Mouse (Mus musculus) bone marrow macrophage, adult 2 months (primary cell): ENCODE results near the gene Nav2. TPM values are rescaled to one million over a fixed set of nuclear protein-coding genes. Genes with fewer than 3 reads are reported as not detected.

Experiments used
- H3K27ac ChIP-seq: 2 replicates; pipeline ENCODE4 v1.5.1; 2012; ENCODE audit warnings: low read depth, low read length; ENCODE audit not compliant: insufficient read depth
- H3K4me1 ChIP-seq: 2 replicates; pipeline ENCODE4 v1.6.1; 2012; ENCODE audit warnings: low read length; ENCODE audit not compliant: control insufficient read depth, insufficient read depth
- H3K4me3 ChIP-seq: 2 replicates; pipeline ENCODE4 v1.5.1; 2012; ENCODE audit warnings: mild to moderate bottlenecking, low read length, moderate library complexity; ENCODE audit not compliant: insufficient read depth
- CTCF ChIP-seq: IDR thresholded peaks from 2 replicates; pipeline ENCODE4 v1.5.1; 2012; ENCODE audit warnings: low read depth, mild to moderate bottlenecking, low read length, moderate library complexity
- POLR2A ChIP-seq: IDR thresholded peaks from 2 replicates; pipeline ENCODE4 v1.6.1; 2012; ENCODE audit warnings: mild to moderate bottlenecking, low read depth, low read length, borderline replicate concordance
- polyA plus RNA-seq: library from polyadenylated mRNA; stranded (reverse); fragments of >200 nt; gene quantifications from 2 replicates; pipeline ENCODE4 v1.2.4, GENCODE M21; 2012; ENCODE audit not compliant: missing spikeins, insufficient read depth, insufficient read length

Gene Nav2
- polyA plus RNA-seq, 1 experiment = 22.2 TPM

DNA sequence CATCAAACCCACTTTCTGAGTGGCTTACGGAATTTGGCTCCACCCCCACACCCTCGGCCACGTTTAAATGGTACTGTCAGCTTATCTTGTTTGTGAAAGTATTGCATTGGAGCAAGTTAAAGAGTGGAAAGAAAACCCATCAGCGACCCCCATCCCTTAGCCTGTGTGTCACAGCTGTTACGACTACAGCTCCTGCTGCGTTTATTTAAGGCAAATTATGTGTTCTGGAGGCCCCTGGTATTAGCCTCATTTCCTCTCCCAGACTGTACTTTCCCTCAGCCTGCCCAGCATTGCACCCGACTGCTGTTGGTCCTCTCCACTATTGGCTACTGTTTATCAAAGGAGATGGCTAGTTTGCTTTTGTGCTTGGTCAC lies 569.4 kb downstream of the Nav2 start:
- no peak for TF ChIP-seq POLR2A
- no peak for TF ChIP-seq CTCF
- H3K27ac ChIP-seq = no peak overlapping the region
- no peak overlapping the region for H3K4me3 ChIP-seq
- no peaks in the 10 kb centered on the region for H3K4me1 ChIP-seq

DNA sequence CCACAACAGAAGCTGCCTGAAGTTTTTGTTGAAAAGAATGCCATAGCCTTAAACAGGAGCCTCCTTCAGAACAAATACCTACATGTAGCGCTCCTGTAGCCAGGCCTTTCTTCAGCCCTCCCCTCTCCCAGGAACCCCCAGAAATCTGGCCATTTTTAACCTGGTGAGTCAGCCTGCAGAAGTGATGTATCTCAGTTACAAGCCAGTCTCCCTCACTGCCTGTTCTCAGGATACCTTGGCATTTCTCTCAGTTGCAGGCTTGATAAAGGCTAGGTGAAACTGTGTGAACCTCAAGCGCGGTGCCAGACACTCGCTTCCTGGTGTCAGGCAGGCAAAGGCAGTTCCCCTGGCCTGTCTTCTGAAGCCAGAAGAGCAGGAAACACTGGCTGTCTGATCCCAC lies 570.4 kb downstream of the Nav2 start:
- Histone ChIP-seq H3K4me1 (no peaks in the 10 kb centered on the region), H3K27ac (no peak overlapping the region)
- no peak for TF ChIP-seq CTCF
- no peak for TF ChIP-seq POLR2A

DNA sequence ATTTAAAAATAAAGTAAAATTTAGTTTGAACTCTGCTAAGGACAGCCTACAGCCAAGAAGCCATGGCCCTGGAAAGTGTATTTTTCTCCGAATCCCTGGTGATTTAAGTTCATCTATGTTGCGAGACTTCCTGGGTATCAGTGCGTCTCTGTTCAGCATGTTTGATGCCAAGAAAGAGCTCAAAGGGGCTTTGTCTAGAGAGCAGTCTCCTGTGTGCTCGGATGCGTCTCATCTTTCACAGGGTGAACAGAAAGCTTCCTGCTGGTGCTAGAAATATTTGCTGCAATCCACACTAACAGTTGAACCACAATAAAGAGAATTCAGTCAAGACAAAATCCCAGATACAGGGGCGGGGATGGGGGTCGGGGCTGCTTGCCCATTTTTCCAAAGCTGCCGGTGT lies 572.4 kb downstream of the Nav2 start:
- TF ChIP-seq POLR2A (no peak), CTCF (no peak)
- Histone ChIP-seq H3K4me1 (no peaks in the 10 kb centered on the region), H3K27ac (no peak overlapping the region), H3K4me3 (no peak overlapping the region)

More for the DNA sequence above, 570.4 kb downstream of the Nav2 start:
- H3K4me3 ChIP-seq = no peak overlapping the region

DNA sequence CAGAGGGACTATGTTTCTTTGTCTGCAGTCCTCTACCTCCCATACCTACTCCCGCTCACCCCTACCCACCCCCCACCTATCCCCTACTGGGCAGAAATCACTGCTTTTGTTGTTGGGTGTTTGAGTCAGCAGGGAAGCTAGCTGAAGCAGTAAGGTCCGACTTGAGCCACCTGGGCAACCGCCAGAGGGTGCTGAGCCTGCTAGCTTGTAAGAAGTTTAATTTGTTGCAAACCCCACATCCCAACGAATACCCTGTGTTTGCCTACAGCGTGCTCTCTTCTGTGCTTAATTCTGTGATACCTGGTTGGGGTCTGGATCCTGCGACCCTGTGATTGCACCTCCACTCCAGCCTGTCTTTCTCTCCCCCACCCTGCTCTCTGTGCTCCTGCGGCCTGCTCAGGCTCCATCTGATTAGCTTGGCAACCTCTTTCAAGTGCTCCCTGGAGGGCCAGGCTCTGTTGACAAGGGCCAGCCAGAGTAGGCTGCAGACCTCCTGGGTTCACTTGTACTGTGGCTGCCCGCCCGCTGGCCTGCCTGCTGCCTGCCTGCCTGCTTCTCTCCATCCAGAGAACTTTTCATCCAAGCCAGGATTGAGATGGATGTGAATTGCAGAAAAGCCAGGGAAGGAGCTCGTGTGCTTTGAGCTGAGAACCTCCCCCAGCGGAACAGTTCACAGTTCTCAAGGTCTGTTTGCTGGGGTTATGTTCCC lies 575.7 kb downstream of the Nav2 start:
- Histone ChIP-seq H3K4me1 (no peaks in the 10 kb centered on the region), H3K27ac (no peak overlapping the region), H3K4me3 (no peak overlapping the region)
- TF ChIP-seq CTCF = no peak
- TF ChIP-seq POLR2A = no peak

DNA sequence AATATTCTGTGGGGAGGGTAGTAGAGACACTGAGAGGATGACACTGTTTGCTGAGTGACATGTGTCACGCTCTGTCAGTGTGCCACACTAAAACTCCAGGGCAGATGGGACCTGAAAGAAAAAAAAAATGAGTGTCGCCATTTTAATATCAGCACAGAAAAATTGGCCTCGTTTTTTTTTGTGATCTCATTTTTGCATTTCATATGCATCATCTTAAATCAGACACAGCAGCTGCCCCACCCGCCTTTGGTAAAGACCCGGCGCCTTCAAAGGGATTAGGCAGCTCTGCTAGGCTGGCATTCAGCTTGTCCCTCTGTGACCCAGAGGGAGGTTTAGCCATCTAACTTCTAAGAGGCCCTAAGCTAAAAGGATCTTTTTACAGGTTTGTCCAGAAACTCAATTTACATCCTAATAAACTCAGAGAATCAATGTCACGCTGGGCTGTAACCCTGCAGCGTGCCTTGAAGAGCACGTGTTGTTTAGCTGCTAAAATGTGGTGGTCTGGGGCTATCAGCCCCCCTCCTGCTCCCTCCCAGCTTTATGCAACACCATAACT lies 576.9 kb downstream of the Nav2 start:
- TF ChIP-seq POLR2A (no peak), CTCF (no peak)
- H3K27ac ChIP-seq = no peak overlapping the region
- H3K4me1 ChIP-seq = no peaks in the 10 kb centered on the region

DNA sequence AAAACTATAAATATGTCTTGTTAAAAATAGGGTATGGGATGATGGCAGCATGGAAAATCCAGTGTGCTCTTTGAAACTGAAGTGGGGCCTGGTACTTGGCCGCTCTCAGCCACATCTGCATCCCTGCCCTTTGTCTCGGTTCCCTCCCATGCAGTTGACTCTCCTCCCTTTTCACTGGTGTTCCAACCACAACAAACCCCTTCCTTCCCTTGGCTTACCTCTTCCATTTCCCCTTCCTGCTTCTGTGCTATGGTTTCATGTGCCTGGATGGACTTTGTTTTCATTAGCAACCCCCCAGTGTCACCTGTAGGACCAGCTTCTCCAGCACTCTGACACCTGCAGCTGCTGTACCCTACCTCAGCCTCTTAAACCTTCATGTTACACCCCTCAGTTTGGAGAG lies 578.8 kb downstream of the Nav2 start:
- Histone ChIP-seq H3K27ac (no peak overlapping the region), H3K4me3 (no peak overlapping the region), H3K4me1 (no peaks in the 10 kb centered on the region)
- no peak for TF ChIP-seq POLR2A
- no peak for TF ChIP-seq CTCF

More for the DNA sequence above, 576.9 kb downstream of the Nav2 start:
- H3K4me3 ChIP-seq = no peak overlapping the region

DNA sequence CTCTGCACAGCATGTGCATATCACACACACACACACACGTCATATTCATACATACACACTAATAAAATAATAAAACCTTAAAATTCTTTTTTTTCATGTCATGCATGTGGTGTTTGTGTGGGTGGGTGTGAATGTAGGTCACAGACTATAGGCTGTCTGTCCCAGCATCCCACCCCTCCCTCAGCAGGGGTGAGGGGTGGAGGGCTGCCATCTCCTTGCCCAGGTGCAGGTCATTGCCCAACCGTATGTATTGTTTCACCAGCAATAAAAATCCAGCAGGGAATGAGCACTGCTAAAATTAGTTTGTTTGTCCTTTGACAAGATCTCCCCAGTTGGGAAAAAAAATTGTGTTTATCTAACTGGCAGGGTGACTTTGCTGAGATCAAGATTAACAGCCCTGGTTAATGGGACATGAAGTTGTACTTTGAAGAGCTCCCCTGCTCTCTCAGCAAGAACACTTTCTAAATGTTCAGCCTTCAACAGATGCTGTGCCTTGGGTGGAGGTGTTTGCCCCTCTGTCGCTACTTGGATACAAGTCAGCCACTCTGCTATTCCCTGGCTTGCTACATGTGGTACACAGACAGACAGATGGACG lies 580.1 kb downstream of the Nav2 start:
- H3K4me3 ChIP-seq = no peak overlapping the region
- H3K27ac ChIP-seq = no peak overlapping the region
- no peaks in the 10 kb centered on the region for H3K4me1 ChIP-seq
- no peak for TF ChIP-seq CTCF
- no peak for TF ChIP-seq POLR2A

DNA sequence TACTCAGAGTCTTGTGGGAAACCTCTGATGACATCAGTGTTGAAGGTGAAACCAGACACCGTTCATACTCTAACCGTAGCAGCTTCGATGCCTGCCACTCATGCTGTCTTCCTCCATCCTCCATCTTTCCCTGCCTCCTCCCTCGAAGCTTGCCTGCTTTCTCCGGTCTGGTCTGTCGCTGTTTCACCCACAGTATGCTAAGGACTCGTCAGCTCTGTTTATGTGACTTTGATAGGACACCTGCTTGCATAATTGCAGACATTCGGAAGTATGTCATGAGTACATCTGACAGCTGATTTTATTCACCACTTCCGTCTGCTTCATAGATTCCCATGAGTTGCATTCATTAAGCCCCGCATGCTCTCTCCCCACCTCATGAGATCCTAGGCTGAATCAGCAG lies 582.3 kb downstream of the Nav2 start:
- no peak overlapping the region for H3K27ac ChIP-seq
- H3K4me1 ChIP-seq = no peaks in the 10 kb centered on the region
- no peak overlapping the region for H3K4me3 ChIP-seq
- no peak for TF ChIP-seq CTCF
- TF ChIP-seq POLR2A = no peak

DNA sequence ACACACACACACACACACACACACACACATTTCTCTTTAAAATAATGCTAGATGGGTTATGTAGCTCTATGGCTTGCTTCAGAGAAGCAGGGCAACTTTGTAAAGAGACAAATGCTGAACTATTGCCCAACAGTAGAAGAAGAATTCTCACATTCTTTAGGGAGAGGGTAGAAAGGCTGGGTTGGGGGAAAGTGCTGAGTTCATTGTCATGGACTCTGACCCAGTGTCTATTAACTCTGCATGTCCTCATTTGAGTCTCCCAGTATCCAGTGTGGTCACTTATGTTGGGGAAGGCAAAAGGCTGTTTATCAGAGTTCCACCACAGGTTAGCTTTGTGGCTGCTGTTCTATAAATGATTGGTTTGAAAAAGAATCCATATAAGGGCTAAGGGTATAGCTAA lies 584.1 kb downstream of the Nav2 start:
- Histone ChIP-seq H3K27ac (no peak overlapping the region), H3K4me1 (no peaks in the 10 kb centered on the region), H3K4me3 (no peak overlapping the region)
- no peak for TF ChIP-seq POLR2A
- no peak for TF ChIP-seq CTCF

DNA sequence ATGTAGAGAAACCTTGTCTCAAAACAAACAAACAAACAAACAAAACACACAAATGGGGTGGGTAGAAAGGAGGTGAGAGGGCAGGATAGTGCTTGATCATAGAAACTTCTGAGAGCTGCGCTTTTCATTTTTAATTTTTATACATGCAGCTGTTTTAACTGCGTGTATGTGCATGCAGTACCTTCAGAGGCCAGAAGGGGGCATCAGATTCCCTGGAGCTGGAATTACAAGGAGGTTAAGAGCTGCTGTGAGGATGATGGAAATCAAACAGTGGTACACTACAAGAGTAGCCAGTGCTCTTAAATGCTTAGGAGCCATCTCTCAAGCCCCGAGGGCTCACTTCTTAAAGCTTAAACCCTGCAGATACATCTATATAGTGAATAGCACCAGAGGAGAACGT lies 584.7 kb downstream of the Nav2 start:
- TF ChIP-seq CTCF (no peak), POLR2A (no peak)
- H3K27ac ChIP-seq = no peak overlapping the region
- H3K4me3 ChIP-seq = no peak overlapping the region
- H3K4me1 ChIP-seq = no peaks in the 10 kb centered on the region
